Mouse (Mus musculus) Patski (cell line): ENCODE data around the gene Lrch4. TPM values are rescaled to one million over a fixed set of nuclear protein-coding genes. Genes with fewer than 3 reads are reported as not detected.

Experiments used
- ATAC-seq: fragments of 100-300 bp; one replicate; pipeline ENCODE4 v1.8.0; 2021
- CTCF ChIA-PET: fragments of 350-600 bp; sonication (Branson Sonifier 250); formaldehyde crosslinking; loops from one replicate; lab custom pipeline; 2022; ENCODE audit warnings: inconsistent platforms; lab: Charles Lee
- POLR2A ChIA-PET: fragments of 350-600 bp; sonication (Branson Sonifier 250); formaldehyde crosslinking; loops from one replicate; lab custom pipeline; 2022; ENCODE audit warnings: antibody characterized with exemption, inconsistent platforms; lab: Charles Lee
- DNase-seq: peaks from one replicate; pipeline ENCODE4 v3.0.0-alpha.2; 2011; ENCODE audit warnings: low read depth, low spot score
- H3K27me3 ChIP-seq: fragments of 371-371 bp; one replicate; pipeline ENCODE4 v1.5.1; 2021
- CTCF ChIP-seq: fragments of 100-300 bp; IDR thresholded peaks from one replicate; pipeline ENCODE4 v1.5.1; 2021
- in situ Hi-C: fragments of 300-500 bp; cut with MboI; formaldehyde crosslinking; loops from 3 replicates; pipeline ENCODE4 v1.11.1; 2018; ENCODE audit warnings: low pct_unique_long_range_greater_than_20kb, mixed read lengths
- polyA plus RNA-seq: library from polyadenylated mRNA; unstranded; gene quantifications from one replicate; pipeline ENCODE4 v1.2.3, GENCODE M21; 2021

Lrch4 gene
- polyA plus RNA-seq, 1 experiment from 2014 or later = 31.0 TPM

- H3K27me3 ChIP-seq = no peaks in the 10 kb centered on the region
- ChIA-PET POLR2A (interaction anchor here (1.1 kb wide), 1 partner anchor 14 kb away, joined by 3 read pairs; no protein-coding TSS in a partner anchor), CTCF (no interaction called here)
- ATAC-seq (no peak), DNase-seq (no peak)
- in situ Hi-C loops = no loop called here
- no peak for TF ChIP-seq CTCF
These were observed 16.2 kb downstream of the Lrch4 start for GRCm38 (mm10) chr5:137645091-137645651.

GRCm38 (mm10) chr5:137645652-137646091, 16.8 kb downstream of the Lrch4 start, which contains the start of gene Irs3:
TSS of gene Irs3 (minus strand) at chr5:137645714.
- in situ Hi-C loops = no loop called here
- ChIA-PET CTCF (no interaction called here), POLR2A (interaction anchor here (1.1 to 1.8 kb wide), 2 partner anchors 15 to 114 kb away, joined by 3 to 5 read pairs; no protein-coding TSS in a partner anchor)
- no peak for ATAC-seq
- H3K27me3 ChIP-seq = no peaks in the 10 kb centered on the region
- TF ChIP-seq CTCF = no peak
- DNase-seq = no peak

GRCm38 (mm10) chr5:137647827-137648601, 19.1 kb downstream of the Lrch4 start:
- DNase-seq = no peak
- no peaks in the 10 kb centered on the region for H3K27me3 ChIP-seq
- ChIA-PET POLR2A (interaction anchor here (0.8 to 1.8 kb wide), 2 partner anchors 12 to 75 kb away, joined by 3 to 8 read pairs; no protein-coding TSS in a partner anchor), CTCF (interaction anchor here (0.7 to 1.7 kb wide), 2 partner anchors 36 to 37 kb away, joined by 3 read pairs; partner anchors contain the start of gene Agfg2)
- ATAC-seq = no peak
- in situ Hi-C loops = no loop called here
- TF ChIP-seq CTCF = no peak

- no peak for TF ChIP-seq CTCF
- in situ Hi-C loops = no loop called here
- ChIA-PET CTCF (interaction anchor here (1.1 to 1.7 kb wide), 4 partner anchors 16 to 49 kb away, joined by 3 to 5 read pairs (median 4); partner anchors contain the start of genes Agfg2 and Mospd3), POLR2A (interaction anchor here (0.6 to 1.8 kb wide), 3 partner anchors 13 to 40 kb away, joined by 3 to 8 read pairs (median 3); no protein-coding TSS in a partner anchor)
- DNase-seq (no peak), ATAC-seq (peak; percentile 49)
- no peaks in the 10 kb centered on the region for H3K27me3 ChIP-seq
These were observed 20.3 kb downstream of the Lrch4 start for GRCm38 (mm10) chr5:137649251-137649650.

- ATAC-seq (no peak), DNase-seq (no peak)
- ChIA-PET CTCF (interaction anchor here (1.1 to 1.7 kb wide), 4 partner anchors 16 to 50 kb away, joined by 3 to 5 read pairs (median 4); partner anchors contain the start of genes Agfg2 and Mospd3), POLR2A (interaction anchor here (0.6 to 1.8 kb wide), 5 partner anchors 14 to 98 kb away, joined by 3 to 8 read pairs (median 3); no protein-coding TSS in a partner anchor)
- TF ChIP-seq CTCF = no peak
- H3K27me3 ChIP-seq = no peaks in the 10 kb centered on the region
- in situ Hi-C loops = loop anchor here (5.0 kb wide), 3 partner anchors 48 to 118 kb away; partner anchors contain the start of genes Epo, Gnb2 and Mospd3
These were observed 21.0 kb downstream of the Lrch4 start for GRCm38 (mm10) chr5:137649669-137650571.

- ChIA-PET POLR2A (interaction anchor here (0.9 kb wide), 1 partner anchor 17 kb away, joined by 3 read pairs; no protein-coding TSS in a partner anchor), CTCF (interaction anchor here (0.7 to 3.3 kb wide), 15 partner anchors 9 to 108 kb away, joined by 3 to 17 read pairs (median 3); partner anchors contain the start of genes Agfg2, Fbxo24, Gm20605 and Lrch4)
- ATAC-seq (peak; percentile 48), DNase-seq (no peak)
- in situ Hi-C loops = loop anchor here (5.0 kb wide), 3 partner anchors 50 to 120 kb away; partner anchors contain the start of genes Epo, Gnb2 and Mospd3
- no peaks in the 10 kb centered on the region for H3K27me3 ChIP-seq
- TF ChIP-seq CTCF = no peak
These were observed 23.6 kb downstream of the Lrch4 start for GRCm38 (mm10) chr5:137652474-137652873.

- ChIA-PET CTCF (interaction anchor here (1.0 to 3.3 kb wide), 9 partner anchors 17 to 122 kb away, joined by 3 to 17 read pairs (median 3); partner anchors contain the start of genes Agfg2, Fbxo24, Gm20605 and Lrch4), POLR2A (interaction anchor here (0.7 to 1.2 kb wide), 3 partner anchors 18 to 132 kb away, joined by 3 to 4 read pairs (median 3); partner anchors contain the start of gene Agfg2)
- H3K27me3 ChIP-seq = no peaks in the 10 kb centered on the region
- no peak for TF ChIP-seq CTCF
- ATAC-seq = no peak
- in situ Hi-C loops = loop anchor here (5.0 kb wide), 3 partner anchors 51 to 121 kb away; partner anchors contain the start of genes Epo, Gnb2 and Mospd3
- no peak for DNase-seq
These were observed 24.4 kb downstream of the Lrch4 start for GRCm38 (mm10) chr5:137653366-137653765.

- ChIA-PET POLR2A (interaction anchor here (1.2 to 1.5 kb wide), 2 partner anchors 30 to 152 kb away, joined by 4 to 6 read pairs; partner anchors contain the start of genes Agfg2 and Pop7), CTCF (interaction anchor here (1.2 kb wide), 1 partner anchor 87 kb away, joined by 3 read pairs; the partner anchor contains the start of gene Nyap1)
- no peak for ATAC-seq
- H3K27me3 ChIP-seq = no peaks in the 10 kb centered on the region
- in situ Hi-C loops = loop anchor here (5.0 kb wide), 3 partner anchors 52 to 122 kb away; partner anchors contain the start of genes Epo, Gnb2 and Mospd3
- peak; percentile 68 for TF ChIP-seq CTCF
- DNase-seq = no peak
These were observed 25.8 kb downstream of the Lrch4 start for GRCm38 (mm10) chr5:137654746-137655145.
